Mouse (Mus musculus) urinary bladder, postnatal 25 days (tissue): Measurements from ENCODE around the gene Npr3.
"Not testable (repeated sequence)": the region's sequence is repeated elsewhere in the genome, so short reads cannot be mapped to it uniquely, and the experiment has no call there.

ENCODE experiments used
- DNase-seq: peaks from one replicate; pipeline ENCODE4 v3.0.0; 2022; ENCODE audit warnings: low spot score

The Npr3 gene

GRCm38 (mm10) chr15:11882508-11883205 lies 24.4 kb downstream of the Npr3 start:
- no peak for DNase-seq

DNA sequence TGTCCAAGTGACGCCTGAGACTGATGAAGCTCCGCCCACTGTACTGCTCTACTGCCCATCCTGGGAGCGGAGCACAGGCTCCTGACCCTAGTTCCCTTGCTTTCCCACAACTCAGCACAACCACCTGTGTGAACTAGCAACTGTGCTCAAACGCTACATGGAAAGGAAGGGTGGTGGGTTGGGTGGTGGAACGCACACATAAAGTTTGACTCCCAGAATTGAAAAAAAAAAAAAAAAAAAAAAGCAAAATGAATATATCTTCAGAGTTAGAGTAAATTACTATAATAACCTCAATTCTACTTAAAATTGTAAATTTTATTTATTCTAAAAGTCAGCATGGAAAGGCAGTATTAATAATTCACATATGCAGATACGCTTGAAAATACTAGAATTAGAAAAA lies 25.3 kb downstream of the Npr3 start:
- no peak for DNase-seq

GRCm38 (mm10) chr15:11878334-11878733 lies 28.8 kb downstream of the Npr3 start:
- DNase-seq, result no peak

DNA sequence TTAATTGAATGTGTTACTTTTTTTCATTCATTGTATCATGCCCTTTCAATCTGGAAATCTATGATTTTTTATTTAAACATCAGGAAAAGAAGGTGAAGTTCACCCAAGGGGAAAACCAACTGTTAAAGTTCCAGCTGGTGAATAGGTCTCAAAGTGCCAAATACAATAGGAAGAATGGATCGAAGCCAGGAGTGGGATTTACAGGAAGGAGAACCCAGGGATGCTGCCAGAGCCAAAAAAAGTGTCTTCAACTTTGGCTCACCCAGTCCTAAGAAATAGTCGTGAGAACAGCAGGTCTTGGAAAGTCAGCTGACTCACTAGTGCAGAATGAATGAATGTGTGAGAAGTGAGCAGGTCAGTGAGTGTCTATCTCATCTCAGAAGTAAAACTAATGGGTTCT lies 29.8 kb downstream of the Npr3 start:
- DNase-seq, result no peak

- DNase-seq, result no peak
Observed at GRCm38 (mm10) chr15:11866918-11867317, 40.2 kb downstream of the Npr3 start.

DNA sequence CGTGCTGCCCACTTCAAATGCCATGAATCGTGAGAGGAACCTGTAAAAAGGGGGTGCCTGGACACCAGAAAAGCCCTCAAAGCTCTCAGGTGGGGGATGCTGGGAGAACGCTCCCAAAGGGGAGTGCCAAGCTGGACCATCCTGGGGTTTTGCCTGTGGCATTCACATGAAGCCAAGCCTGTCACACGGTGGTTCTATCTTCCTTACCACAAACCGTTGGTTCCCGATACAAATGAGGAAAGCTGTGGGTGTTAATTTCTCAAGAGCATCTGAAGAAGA lies 43.6 kb downstream of the Npr3 start:
- no peak for DNase-seq

GRCm38 (mm10) chr15:11862785-11863539 lies 44.1 kb downstream of the Npr3 start:
- DNase-seq, result no peak

DNA sequence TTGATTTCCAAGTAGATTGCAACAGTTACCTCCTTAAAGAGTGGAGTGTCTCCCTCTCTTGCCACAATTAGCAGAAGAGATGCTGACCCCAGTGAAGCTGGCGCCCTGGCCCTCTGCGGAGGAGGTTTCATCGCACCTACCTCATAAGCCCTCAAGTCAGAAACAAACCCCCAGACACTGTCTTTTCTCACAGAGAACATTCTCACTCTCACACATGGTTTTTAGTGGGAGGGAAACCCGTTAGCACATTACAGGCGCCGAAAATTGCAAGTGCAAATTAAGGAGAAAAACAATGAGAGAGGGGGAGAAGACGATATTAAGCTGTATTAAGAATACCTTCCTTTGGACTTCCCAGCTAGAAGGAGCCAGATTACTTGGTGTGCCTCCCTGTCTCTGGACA lies 44.8 kb downstream of the Npr3 start:
- no peak for DNase-seq

GRCm38 (mm10) chr15:11860259-11860658 lies 46.8 kb downstream of the Npr3 start:
- no peak for DNase-seq

GRCm38 (mm10) chr15:11859829-11860228 lies 47.3 kb downstream of the Npr3 start:
- DNase-seq, result no peak

GRCm38 (mm10) chr15:11858411-11858810 lies 48.7 kb downstream of the Npr3 start:
- DNase-seq, result no peak

DNA sequence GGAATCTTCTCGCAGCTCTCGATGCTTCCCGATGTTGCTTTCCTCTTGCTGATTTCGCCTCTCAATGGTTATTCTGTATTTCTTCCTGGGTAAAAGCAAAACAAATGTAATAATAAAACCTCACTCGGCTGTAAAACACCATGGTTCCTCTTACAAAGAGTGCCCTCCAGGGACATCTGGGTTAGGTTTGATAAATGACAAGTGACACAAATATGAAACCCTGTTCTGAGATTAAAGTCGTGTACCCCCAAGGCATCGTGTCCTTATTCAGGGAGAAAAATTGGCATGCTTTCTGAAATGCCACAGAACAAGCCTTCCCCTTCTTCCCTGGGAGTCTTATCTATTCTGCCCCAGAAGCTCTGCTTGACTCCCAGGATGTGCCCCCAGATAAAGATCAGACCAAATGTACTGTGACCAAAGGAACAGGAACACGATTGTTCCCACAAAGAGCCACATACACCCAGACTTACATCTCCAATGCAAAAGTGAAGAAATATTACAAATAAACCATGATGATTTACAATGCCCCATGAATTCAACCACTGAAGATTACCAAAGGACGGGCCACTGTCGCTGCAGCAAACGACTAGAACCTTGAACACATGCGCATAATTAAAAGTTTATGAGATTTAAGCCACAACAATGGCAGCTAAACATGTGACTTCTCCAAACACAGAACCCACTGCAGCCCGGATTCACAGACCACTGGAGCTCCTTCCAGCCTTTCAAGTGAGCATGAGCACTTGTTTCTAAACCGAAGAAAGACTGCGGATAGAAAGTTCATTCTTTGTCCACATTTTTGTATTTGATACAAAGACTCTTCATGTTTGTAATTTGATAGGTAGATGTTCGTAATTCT lies 61.7 kb downstream of the Npr3 start:
- no peak for DNase-seq

GRCm38 (mm10) chr15:11844115-11844514 lies 63.0 kb downstream of the Npr3 start:
- no peak for DNase-seq

DNA sequence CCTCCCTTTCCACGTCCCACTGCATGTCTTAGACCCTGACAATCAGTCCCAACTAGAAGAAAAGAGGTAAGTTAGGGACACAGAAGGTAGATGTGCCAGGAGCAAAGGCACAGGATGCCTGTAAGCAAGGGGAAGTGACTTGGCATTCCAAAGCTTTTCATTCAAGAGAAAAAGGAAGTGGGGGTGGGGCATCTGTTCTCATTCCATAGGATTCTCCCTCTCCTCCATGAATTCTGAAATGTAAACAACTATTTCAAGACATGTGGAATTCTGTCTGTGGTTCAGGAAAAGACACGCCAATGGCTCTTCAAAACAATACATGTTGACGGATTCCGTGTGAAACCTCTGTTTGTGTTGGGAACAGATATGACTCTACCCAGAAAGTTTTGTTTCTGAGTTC lies 65.3 kb downstream of the Npr3 start:
- no peak for DNase-seq

- no peak for DNase-seq
Observed at GRCm38 (mm10) chr15:11835913-11836312, 71.2 kb downstream of the Npr3 start.

DNA sequence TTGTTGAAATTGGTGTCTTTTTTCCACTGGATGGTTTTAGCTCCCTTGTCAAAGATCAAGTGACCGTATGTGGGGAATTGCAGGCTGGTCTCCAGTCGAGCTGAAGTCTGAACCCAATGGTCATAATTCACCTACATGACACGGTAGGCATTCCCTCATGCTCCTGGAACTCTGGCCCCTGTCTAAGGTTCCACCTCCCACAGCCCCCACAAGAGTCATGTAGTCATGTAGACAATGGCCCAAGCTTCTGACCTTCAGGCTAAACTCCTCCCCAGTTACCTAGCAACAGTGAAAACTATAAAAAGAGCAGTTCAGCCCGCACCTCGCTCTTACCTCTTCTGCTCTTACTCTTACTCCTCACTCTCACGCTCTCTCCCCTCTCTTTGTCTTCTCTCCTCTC lies 84.7 kb downstream of the Npr3 start:
- DNase-seq, result not testable (repeated sequence)

DNA sequence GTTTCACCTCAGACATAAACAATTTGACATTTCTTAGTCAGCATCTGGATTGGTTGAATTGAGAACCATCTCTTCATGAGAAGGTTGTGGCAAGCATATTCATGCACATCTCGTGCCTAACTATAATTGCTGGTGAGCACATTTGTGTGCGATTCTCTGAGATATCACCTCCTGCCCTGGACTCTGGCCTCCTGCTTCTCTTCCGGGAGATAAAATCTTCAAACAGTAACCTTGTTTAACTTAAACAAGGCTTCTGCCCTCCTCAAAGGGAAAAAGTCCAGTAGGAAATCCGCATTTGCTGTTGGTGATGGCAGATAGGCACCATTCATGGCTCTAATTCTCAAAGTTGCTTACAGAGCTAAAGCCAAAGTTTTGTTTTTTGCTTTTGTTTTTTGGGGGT lies 91.5 kb downstream of the Npr3 start:
- no peak for DNase-seq

DNA sequence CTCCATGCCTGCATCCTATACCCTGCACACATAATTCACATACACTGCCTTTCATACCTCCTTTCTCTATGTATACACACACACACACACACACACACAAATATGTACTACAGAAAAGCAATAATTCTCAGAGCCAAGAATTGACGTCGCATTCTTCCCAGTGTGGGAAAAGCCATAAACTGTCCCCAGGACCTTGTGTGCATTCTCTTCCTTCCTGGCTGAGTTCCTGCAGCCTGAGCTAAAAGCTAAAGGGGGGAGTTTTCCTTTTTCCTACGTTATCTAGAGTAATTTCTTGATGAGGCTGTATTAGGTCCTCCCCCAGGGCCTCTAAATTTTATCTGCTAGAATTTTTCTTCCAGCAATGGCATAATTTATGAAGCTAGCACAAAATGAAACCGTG lies 103.5 kb downstream of the Npr3 start:
- DNase-seq, result no peak

DNA sequence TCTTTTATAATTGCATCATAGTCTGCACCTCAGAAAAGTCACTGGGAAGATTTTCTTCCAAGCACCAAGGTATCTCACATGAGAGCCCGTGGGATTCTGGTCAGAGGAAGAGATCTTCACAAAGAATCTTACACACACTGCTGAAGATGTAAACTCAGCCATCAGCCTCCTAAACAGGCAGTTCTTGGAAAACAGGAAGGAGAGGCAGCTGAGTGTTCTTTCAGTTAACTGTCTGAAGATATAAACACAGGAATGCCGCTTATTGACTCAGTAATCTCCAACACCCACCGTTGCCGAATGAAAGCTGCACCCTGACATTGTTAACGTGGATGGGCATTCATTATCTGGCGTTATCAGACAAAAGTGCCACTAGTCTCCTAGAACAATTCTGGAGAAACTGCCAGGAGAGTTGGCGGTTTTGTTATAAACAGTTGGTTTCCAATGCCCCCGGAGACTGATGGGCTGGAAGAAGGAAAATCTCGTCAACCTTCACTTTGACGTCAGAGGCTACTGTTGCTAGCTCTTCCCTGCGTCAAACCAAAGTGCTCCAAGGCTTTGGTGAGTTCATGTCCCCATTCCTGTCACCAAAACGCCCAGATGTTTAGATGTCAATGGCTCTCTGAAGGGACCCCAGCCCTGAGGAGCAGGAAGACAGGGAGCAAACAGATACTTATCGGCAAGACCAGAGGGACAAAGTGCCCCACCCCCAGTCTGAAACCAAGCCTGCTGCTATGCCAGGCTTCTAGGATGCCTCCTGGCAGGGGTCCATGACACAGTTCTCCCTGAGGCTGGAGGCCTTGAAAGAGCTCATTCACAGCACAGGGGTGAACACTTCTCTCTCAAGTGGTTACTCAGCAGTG lies 105.0 kb downstream of the Npr3 start:
- no peak for DNase-seq

DNA sequence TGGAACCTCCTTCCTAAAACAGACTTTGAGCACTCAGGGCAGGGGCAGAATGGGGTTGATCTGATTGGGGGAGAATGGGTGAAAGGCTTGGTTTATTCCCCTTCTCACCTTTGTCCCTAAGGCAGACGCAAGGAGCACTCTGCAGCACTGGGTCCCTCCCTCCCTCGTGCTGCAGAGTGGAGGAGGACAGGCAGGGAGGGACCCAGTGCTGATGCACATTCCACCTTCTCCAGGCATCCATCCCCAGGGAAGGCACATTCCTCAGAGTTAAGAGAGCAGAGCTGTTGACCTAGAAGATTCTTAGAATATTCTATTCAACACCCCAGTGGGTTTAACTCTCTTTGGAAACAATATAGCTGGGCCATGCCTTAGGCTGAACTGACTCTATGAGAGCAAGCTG lies 112.5 kb downstream of the Npr3 start:
- DNase-seq, result no peak
